Mouse (Mus musculus): ENCODE results near the gene Slc25a39.

Gene Slc25a39

DNA sequence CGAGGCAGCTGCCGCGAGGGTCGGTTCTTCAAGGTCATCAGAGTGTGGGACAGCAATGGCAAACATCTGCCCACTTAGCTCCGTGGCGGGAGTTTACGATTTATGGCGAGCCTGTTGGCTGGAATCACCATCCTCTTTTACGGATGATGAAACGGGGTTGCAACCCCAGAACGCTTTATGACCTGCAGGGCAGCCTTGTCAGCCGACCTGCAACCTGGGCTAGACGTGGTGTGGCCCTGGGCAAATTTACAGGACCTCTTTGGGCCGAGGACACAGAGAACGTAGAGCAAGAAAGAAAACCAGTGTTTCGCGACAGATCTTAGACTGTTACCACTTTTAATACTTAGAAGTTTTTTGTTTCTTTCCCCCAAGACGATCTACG is at the start of gene Slc25a39:
Gene Slc25a39, minus strand, starts transcription at position 113 of the 382 bp plus-strand sequence.
- no peak for DNase-seq

DNA sequence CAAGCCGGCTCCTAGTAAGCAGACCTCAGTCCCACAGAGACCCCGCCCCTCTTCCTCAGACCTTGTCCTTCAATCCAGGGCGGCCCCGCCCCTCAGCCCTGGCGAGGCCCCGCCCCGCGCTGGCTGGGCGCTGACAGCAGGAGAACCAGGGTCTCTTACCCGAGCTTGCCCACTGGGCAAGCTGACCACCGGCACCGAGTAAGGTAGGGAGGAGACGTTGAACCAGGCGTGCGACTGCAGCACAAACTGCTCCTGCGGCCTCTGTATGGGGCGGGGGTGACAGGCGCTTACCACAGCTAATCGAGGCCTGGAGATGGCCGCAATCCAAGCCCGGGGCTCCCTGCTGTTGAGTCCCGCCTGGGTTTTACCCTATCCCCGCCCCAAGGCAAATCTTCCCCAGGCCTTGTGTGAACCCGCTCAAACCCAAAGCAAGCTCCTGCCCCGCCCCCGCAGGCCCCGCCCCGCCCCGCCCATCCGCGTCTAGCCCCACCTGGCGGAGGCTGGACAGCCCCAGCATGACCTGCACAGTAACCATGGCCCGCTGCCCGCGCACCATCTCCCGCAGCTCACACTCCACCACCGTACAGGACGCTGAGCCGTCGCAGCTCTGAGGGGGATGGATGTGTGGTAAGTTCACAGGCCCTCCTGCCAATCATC is 48.1 kb upstream of the Slc25a39 start:
- DNase-seq, result peak; percentile 72

- peak; percentile 35 for DNase-seq
Measured at GRCm38 (mm10) chr11:102453131-102453530, 45.4 kb upstream of the Slc25a39 start.

- DNase-seq, result peak; percentile 76
Measured at GRCm38 (mm10) chr11:102449043-102450008, 41.6 kb upstream of the Slc25a39 start.

- peak; percentile 66 for DNase-seq
Measured at GRCm38 (mm10) chr11:102448327-102448726, 40.6 kb upstream of the Slc25a39 start.

DNA sequence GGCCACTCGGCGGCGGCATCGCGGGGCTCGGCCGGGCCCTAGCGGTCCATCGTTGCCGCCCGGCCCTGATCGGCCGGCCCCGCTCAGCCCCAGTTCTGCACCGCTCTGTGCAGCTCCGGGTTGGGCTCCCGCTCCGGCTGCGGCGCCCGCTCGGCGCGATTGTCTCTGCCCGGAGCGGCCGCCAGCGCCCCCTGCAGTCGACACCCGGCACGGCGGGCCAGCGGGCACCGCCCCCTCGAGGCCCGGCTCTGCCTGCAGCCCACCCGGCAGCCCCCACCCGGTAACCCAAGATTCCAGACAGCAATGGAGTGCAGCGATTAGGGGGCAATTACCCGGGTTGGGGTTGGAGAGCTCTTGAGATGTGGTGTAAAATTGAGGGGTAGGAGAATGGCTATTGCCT is 39.8 kb upstream of the Slc25a39 start, which contains the start of gene Fam171a2:
Gene Fam171a2, minus strand, starts transcription at position 186 of the 400 bp plus-strand sequence.
- peak; percentile 82 for DNase-seq

DNA sequence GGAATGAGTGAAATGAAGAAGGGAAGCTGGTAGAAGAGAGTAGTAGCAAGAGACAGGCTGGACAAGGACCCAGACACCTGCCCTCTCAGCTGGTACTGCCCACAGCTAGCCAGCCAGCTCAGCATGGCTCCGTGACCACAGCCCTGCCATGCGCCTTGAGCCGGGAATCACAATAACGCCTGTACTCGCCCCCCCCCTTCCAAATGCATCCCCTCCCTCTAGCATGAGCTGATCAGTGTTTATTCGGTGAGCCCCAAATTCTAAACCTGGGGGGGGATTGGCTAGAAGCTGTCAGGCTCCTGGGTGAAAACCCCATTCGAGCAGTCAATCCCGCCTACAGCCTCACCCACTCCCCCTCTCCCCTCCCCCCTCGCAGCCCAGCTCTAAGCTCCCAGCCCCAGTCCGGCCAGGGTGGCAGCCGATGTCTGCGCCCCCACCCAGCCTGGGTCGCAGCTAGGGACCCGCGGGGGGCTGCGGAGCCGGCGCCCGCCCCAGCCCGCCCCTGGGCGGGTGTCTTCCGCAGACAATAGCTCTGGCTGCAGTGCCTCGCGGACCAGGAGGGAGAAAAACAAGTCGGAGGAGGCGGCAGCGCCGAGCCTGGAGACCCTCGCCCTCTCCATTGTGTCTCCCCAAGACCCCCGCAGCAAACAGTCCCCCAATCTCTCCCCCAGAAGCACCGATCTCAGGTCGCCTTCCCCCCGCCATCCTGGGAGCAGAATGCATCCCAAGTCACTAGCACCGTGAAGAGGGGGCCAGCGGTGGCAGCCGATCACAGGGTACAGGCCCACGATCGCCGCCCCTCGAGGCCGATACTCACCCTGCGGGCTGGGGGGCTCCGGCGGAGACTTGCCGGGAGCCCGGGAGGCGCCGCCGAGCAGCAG is 39.1 kb upstream of the Slc25a39 start:
- peak; percentile 78 for DNase-seq

- no peak for DNase-seq
Measured at GRCm38 (mm10) chr11:102445891-102446361, 38.2 kb upstream of the Slc25a39 start.

DNA sequence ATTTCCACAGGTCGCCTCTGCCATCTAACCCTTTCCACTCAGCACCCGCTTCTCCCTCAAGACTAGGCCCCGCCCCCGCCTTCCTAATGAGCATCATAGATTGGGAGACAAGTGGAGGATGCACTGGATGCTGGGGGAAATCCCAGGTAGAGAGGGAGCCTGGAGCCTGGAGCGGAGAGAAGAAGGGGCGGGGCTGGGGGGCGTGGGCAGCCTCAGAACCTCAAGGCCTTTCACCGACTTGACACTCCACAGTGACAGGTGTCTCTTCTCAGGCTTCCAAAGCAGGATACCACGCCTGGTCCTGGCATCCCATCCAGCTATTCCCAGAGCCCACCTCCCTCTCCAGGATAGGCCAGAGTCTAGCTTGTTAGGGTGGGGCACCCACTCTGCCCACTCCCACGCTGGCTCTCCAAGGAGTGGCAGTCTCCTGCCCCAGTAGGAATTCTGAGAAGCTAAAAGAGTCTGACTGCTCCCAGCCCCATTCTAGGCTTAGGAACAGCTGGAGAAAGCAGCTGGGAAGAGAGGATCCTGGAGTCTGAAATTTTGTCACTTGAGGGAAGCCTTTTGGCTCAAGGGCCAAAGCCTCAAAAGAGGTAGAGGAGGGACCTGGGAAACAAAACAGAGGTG is 37.6 kb upstream of the Slc25a39 start:
- peak; percentile 68 for DNase-seq

- peak; percentile 56 for DNase-seq
Measured at GRCm38 (mm10) chr11:102444781-102445180, 37.0 kb upstream of the Slc25a39 start.

DNA sequence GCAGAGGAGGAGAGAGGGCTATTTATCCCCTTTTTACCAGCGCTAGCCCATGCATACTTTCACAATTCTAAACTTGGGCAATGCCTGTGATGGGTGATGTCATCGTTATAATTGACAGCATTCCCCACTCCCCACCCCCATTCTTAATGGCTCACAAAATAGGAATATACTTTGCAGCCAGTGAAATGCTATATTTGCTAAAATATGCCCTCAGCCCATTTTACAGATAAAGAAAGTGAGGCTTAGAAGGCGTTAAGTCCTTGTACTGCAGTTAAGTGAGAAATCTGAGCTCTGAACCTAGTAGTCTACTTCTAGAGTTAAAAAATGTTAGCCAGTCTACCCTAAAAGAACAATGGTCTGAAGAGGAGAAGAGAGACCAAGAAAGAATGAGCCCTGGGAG is 36.6 kb upstream of the Slc25a39 start:
- DNase-seq, result peak; percentile 53

DNA sequence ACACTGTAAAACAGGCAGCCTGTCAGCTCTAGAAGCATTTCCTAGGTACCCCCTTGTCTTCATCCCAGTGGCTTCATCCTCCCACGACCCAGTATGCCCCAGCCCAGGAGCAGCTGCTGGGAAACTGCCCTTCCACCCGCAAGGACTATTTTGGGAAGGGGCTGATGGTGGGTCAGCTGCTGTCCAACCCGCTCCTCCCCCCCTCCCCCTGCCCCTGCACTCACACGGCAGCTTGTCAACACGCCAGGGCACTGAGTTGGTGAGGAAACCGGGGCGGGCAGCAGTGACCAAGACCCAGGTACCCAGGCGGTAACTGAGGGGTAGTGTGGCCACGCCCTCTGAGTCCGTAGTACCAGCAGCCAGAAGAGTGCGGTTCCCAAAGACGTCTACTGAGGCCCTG is 36.0 kb upstream of the Slc25a39 start:
- peak; percentile 45 for DNase-seq

DNA sequence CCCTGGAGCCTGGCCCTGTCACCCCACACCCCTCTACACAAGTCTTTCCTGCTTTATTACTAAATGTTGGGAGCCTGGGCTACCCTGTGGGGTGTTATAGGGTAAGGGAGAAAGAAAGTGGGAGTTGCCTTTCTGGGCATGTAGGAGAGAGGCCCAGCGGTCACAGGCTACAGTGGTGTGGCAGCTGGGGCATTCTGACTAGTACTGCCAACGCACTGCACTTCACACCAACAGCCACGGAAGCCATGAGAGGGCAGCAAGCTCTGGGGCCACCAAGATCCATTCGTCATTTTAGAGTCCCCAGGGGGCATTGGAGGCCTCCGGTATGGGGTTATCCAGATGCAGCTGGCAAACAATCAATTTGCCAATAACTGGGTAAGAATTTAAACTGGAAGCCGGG is 34.3 kb upstream of the Slc25a39 start:
- DNase-seq, result peak; percentile 47

DNA sequence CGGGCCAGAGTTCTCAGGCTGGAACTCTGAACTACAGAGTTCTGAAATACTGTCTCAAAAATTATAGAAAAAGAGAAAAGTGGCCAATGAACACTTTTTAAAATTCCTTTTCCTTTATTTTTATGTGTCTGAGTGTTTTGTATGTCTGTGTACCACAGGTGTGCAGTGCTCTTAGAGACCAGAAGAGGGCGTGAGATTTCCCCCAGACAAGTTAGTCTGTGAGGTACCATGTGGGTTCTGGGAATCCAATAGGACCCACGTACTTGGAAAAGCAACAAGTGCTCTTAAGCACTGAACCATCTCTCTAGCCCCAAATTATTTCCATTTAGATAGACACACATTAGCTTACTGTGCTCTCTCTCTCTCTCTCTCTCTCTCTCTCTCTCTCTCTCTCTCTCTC is 33.7 kb upstream of the Slc25a39 start:
- no peak for DNase-seq

GRCm38 (mm10) chr11:102440255-102440654 is 32.5 kb upstream of the Slc25a39 start:
- DNase-seq, result no peak

DNA sequence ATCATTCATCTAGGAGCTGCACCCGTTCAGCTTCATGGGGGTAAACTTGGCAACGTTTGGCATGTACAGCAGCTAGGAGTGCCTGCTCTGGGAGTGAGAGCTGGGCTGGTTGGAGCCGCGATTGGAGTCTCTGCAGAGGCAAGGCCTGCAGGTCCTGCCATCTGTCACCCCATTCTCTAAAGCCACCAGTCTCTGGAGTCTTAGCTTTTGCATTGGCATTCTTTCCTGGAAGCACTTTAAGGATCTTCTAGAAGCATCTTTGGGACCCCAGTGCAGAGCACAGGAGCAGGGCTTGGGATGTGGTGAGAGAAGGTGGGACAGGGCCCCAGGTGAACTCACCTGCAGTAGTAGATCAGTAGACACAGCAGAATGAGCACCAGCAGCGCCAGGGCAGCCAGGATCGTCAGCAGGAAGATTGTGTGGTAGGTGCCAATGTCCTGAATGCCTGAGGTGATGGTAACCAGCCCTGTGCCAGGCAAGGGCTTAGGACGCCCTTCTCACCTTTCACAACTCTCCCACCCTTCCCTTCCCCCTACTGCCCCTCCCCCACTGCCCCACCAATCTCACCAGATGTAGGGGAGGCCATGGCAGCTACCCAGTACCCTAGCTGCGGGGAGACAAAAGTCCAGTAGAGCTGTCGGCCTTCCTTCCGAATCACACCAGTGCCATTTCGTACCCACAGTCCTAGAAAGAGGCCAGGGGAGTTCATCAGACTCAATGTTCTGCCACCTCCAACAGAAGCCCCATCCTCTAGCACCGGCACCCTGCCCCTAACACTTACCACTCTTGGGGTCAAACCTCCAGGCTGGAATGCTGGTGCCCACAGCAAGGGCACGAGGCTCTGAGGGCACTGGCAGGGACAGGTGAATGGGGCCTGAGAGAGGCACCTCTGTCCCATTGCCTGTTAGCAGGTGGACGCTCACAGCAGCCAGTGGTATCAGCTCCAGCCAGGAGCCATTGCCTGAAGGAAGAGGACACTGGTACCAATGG is 31.6 kb upstream of the Slc25a39 start:
- peak; percentile 87 for DNase-seq

DNA sequence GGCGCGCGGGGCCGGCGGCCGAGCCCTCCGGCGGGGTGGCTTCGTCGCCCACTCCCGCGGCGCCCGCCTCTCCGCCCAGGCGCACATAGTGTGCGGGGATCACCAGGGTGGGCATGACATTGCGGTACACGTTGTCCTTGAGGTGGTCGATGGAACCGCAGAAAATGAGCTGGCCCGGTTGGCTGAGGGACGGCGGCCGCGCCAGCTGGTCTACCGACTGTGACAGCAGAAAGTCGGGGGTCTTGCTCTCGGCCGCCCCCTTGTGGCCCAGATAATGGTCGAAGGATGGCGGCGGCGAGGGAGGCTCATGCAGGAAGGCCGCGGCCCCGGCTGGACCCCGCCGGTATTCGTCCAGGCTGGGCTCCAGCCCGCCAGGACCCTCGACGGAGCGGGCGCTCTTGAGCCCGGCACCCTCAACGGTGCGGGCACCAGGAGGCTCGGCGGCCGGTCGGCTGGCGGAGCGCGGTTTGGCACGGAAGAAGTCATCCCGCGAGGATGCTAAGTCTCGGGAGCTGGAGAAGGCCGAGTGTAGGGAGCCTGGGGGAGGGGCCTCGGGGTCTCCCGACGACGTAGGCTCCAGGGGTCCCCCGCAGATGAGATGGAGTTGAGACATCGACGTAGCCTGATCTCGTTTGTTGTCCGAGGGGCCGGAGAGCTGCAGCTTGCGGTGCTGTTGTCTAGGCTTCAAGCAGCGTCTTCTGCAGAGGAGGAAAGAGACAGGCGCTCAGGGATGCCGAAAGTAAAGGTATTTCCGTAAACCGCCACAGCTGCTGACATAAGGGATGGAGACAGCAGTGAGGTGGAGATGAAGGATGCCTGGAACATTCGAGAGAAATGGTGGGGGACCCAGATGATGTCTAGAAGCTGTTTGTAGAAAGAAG is 30.7 kb upstream of the Slc25a39 start:
- DNase-seq, result peak; percentile 88

DNA sequence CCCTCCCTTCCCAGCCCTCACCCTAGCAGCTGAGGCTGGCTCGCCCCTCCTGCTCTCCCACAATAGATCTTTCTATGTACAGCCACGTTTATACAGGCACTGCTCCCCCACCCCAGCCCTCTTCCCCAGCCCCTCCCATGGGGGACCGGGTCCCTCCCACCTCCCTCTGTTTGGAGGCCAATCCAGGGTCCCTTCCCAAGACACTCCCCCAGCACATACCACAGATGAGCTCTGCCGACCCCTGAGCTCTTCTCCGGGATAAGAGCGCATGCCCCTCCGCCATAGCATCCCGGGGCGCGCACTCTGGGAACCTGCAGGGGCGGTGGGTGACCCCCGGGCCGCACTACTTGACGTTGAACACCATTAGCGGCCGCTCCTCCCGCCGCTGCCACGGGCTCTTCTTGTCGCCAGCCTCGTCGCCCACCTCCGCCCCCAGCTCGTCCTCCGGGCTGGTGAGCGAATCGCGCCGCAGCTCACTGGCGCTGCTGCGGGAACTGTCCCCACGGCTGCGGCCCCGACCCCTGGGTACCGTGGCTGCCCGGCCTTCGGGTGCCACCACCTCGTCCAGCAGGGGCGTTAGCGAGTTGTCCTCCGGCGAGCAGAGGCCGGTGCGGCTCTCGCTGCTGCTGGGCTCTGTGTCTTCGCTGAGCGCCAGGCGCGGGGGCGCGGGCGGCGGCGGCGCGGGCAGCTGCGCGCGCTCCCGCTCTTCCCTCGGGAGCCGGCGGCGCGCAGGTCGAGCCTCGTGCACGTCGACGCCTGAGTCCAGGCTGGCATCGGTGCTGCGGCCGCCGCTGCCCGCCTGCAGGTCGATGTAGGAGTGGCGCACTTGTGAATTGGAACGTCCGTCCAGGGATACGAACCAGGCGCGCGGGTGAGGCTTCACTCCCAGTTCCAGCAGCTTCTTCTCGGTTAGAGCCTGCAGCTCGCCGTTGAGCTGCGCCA is 29.6 kb upstream of the Slc25a39 start:
- peak; percentile 61 for DNase-seq

DNA sequence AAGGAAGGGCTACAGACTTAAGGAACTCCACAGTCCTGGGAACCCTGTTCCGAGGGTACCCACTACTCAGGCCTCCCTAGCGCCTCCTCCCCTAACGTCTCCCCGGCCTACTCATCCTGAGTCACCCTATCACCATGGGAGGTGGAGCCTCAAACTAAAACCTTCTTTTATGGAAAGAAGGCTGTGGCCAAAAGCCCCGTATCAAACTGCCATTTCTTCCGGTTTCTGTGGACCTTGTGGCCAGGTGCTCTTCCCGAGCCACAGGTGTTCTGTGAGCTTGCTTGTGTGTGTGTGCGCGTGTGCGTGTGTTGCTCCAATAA is 28.7 kb upstream of the Slc25a39 start:
- no peak for DNase-seq
